Mouse (Mus musculus) cortical plate, adult 2 months (tissue): ENCODE measurements around the gene Grk1.

Experiments used
- CTCF ChIP-seq: fragments of 200-500 bp; IDR thresholded peaks from 2 replicates; pipeline ENCODE4 v1.5.1; 2011; ENCODE audit warnings: mild to moderate bottlenecking, control low read depth, low read length; ENCODE audit not compliant: insufficient read depth; ENCODE audit errors: extremely low read depth
- POLR2A ChIP-seq: fragments of 200-500 bp; IDR thresholded peaks from 2 replicates; pipeline ENCODE4 v1.6.1; 2011; ENCODE audit warnings: mild to moderate bottlenecking, low read length, control low read depth; ENCODE audit not compliant: insufficient read depth; ENCODE audit errors: extremely low read depth

GRCm38 (mm10) chr8:13459431-13459830 lies 54.5 kb downstream of the Grk1 start:
- TF ChIP-seq CTCF (no peak), POLR2A (no peak)
